Mouse (Mus musculus): ENCODE data around the gene Gm13289.
A peak's percentile ranks its signal among the peaks of the same experiment; 100 is the strongest.
"Not testable (repeated sequence)": the region's sequence is repeated elsewhere in the genome, so short reads cannot be mapped to it uniquely, and the experiment has no call there.

Gm13289 gene

DNA sequence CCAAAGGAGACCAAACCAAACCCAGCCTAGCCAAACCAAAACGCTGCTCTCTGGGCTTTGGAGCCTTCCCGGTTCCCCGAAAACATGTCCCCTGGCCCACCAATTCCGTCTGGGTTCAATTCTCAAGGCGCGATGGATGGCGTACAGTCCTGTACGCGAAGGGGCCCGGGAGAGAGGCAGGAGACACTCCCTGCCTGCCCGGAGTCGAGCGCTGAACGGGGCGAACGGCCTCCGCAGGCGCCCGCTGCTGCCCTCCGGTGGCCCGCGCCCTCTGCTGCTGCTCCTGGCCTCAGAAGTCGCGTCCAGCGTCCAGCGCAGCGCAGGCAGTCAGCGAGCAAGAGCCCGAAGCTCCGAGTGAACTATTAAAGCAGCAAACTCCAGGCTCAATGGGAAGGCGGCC is 5.6 kb downstream of the Gm13289 start:
- DNase-seq (ENCODE audit: low read depth) = not testable (repeated sequence)

DNA sequence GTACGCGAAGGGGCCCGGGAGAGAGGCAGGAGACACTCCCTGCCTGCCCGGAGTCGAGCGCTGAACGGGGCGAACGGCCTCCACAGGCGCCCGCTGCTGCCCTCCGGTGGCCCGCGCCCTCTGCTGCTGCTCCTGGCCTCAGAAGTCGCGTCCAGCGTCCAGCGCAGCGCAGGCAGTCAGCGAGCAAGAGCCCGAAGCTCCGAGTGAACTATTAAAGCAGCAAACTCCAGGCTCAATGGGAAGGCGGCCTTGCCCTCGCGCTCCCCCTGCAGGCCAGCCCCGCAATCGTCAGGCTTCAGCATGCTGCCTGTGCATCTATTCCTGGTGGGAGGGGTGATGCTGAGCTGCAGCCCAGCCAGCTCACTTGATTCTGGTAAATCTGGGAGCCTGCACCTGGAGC is 8.7 kb downstream of the Gm13289 start, which contains the start of gene Gm13276:
Gene Gm13276, plus strand, starts transcription at position 301 of the 400 bp plus-strand sequence.
- not testable (repeated sequence) for DNase-seq (ENCODE audit: low read depth)

DNA sequence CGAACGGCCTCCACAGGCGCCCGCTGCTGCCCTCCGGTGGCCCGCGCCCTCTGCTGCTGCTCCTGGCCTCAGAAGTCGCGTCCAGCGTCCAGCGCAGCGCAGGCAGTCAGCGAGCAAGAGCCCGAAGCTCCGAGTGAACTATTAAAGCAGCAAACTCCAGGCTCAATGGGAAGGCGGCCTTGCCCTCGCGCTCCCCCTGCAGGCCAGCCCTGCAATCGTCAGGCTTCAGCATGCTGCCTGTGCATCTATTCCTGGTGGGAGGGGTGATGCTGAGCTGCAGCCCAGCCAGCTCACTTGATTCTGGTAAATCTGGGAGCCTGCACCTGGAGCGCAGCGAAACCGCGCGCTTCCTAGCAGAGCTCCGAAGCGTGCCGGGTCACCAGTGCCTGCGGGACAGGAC is 11.7 kb downstream of the Gm13289 start, which contains the start of gene Gm13277:
Gene Gm13277, plus strand, starts transcription at position 231 of the 400 bp plus-strand sequence.
- not testable (repeated sequence) for DNase-seq (ENCODE audit: low read depth)

DNA sequence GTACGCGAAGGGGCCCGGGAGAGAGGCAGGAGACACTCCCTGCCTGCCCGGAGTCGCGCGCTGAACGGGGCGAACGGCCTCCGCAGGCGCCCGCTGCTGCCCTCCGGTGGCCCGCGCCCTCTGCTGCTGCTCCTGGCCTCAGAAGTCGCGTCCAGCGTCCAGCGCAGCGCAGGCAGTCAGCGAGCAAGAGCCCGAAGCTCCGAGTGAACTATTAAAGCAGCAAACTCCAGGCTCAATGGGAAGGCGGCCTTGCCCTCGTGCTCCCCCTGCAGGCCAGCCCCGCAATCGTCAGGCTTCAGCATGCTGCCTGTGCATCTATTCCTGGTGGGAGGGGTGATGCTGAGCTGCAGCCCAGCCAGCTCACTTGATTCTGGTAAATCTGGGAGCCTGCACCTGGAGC is 14.5 kb downstream of the Gm13289 start, which contains the start of gene Gm13278:
Gene Gm13278, plus strand, starts transcription at position 301 of the 400 bp plus-strand sequence.
- DNase-seq (ENCODE audit: low read depth) = not testable (repeated sequence)

DNA sequence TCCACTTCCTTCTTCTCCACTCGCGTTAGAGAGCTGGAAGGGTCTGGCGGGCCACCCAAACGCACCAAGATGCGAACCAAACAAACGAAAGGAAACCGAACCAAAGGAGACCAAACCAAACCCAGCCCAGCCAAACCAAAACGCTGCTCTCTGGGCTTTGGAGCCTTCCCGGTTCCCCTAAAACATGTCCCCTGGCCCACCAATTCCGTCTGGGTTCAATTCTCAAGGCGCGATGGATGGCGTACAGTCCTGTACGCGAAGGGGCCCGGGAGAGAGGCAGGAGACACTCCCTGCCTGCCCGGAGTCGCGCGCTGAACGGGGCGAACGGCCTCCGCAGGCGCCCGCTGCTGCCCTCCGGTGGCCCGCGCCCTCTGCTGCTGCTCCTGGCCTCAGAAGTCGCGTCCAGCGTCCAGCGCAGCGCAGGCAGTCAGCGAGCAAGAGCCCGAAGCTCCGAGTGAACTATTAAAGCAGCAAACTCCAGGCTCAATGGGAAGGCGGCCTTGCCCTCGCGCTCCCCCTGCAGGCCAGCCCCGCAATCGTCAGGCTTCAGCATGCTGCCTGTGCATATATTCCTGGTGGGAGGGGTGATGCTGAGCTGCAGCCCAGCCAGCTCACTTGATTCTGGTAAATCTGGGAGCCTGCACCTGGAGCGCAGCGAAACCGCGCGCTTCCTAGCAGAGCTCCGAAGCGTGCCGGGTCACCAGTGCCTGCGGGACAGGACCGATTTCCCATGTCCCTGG is 17.4 kb downstream of the Gm13289 start, which contains the start of gene Gm13275:
Gene Gm13275, plus strand, starts transcription at position 552 of the 740 bp plus-strand sequence.
- DNase-seq (ENCODE audit: low read depth) = not testable (repeated sequence)

DNA sequence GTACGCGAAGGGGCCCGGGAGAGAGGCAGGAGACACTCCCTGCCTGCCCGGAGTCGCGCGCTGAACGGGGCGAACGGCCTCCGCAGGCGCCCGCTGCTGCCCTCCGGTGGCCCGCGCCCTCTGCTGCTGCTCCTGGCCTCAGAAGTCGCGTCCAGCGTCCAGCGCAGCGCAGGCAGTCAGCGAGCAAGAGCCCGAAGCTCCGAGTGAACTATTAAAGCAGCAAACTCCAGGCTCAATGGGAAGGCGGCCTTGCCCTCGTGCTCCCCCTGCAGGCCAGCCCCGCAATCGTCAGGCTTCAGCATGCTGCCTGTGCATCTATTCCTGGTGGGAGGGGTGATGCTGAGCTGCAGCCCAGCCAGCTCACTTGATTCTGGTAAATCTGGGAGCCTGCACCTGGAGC is 20.4 kb downstream of the Gm13289 start, which contains the start of gene Gm13279:
Gene Gm13279, plus strand, starts transcription at position 301 of the 400 bp plus-strand sequence.
- DNase-seq (ENCODE audit: low read depth) = not testable (repeated sequence)

DNA sequence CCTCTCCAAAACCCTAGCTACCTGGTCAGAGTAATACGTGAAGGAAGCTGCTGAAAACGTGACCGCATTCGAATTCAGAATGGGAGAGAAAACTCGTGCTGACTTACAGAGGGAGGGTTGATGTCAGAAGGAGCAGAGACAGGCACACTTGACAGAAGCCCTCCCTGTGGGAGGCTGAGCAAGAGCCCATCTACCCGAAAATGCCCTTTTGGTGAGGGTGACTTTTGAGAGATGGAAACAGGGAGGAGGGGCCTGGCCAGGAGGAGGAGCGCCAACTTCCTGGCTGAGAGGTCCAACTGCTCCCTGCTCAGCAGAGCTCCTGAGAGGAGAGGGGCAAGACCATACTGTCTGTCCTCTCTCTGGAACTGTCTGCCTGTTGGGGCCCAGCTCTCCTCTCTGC is 22.6 kb downstream of the Gm13289 start, which contains the start of gene Gm13285:
Gene Gm13285, plus strand, starts transcription at position 301 of the 400 bp plus-strand sequence.
- DNase-seq (ENCODE audit: low read depth) = not testable (repeated sequence)

DNA sequence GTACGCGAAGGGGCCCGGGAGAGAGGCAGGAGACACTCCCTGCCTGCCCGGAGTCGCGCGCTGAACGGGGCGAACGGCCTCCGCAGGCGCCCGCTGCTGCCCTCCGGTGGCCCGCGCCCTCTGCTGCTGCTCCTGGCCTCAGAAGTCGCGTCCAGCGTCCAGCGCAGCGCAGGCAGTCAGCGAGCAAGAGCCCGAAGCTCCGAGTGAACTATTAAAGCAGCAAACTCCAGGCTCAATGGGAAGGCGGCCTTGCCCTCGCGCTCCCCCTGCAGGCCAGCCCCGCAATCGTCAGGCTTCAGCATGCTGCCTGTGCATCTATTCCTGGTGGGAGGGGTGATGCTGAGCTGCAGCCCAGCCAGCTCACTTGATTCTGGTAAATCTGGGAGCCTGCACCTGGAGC is 26.2 kb downstream of the Gm13289 start, which contains the start of gene Gm13287:
Gene Gm13287, plus strand, starts transcription at position 301 of the 400 bp plus-strand sequence.
- not testable (repeated sequence) for DNase-seq (ENCODE audit: low read depth)

DNA sequence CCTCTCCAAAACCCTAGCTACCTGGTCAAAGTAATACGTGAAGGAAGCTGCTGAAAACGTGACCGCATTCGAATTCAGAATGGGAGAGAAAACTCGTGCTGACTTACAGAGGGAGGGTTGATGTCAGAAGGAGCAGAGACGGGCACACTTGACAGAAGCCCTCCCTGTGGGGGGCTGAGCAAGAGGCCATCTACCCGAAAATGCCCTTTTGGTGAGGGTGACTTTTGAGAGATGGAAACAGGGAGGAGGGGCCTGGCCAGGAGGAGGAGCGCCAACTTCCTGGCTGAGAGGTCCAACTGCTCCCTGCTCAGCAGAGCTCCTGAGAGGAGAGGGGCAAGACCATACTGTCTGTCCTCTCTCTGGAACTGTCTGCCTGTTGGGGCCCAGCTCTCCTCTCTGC is 28.5 kb downstream of the Gm13289 start, which contains the start of gene Gm13288:
Gene Gm13288, plus strand, starts transcription at position 301 of the 400 bp plus-strand sequence.
- DNase-seq (ENCODE audit: low read depth) = not testable (repeated sequence)

DNA sequence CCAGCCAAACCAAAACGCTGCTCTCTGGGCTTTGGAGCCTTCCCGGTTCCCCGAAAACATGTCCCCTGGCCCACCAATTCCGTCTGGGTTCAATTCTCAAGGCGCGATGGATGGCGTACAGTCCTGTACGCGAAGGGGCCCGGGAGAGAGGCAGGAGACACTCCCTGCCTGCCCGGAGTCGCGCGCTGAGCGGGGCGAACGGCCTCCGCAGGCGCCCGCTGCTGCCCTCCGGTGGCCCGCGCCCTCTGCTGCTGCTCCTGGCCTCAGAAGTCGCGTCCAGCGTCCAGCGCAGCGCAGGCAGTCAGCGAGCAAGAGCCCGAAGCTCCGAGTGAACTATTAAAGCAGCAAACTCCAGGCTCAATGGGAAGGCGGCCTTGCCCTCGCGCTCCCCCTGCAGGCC is 29.0 kb downstream of the Gm13289 start:
- DNase-seq (ENCODE audit: low read depth) = not testable (repeated sequence)

DNA sequence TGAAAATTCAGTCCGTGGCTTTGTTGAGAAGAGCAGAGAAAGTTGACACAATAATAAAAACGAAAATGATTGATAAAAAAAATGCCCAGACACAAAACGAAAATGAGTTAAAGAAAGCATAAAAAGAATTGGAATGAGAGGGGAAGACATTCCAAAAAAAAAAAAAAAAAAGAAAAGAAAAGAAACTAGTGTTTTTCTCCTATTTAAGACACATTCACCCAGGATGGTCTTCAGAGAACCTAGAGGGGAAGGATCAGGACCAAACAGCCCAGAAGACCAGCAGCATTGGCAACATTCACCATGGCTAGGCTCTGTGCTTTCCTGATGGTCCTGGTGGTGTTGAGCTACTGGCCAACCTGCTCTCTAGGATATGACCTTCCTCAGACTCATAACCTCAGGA is 39.2 kb downstream of the Gm13289 start, which contains the start of gene Ifna7:
Gene Ifna7, plus strand, starts transcription at position 301 of the 400 bp plus-strand sequence.
- DNase-seq (ENCODE audit: low read depth) = no peak

DNA sequence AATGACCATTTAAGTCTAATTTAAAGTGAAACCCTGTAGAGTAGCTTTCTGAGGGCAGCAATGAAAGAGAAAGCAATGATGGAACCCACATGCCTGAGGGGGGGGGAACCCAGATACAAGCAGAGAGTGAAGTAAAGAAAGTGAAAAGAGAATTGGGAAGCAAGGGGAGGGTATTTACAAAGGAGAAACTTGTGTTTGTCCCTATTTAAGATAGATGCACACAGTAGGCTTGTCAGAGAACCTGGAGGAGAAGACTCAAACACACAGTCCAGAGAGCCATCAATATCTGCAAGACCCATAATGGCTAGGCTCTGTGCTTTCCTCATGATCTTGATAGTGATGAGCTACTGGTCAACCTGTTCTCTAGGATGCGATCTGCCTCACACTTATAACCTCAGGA is 42.9 kb downstream of the Gm13289 start, which contains the start of gene Ifna11:
Gene Ifna11, plus strand, starts transcription at position 301 of the 400 bp plus-strand sequence.
- DNase-seq (ENCODE audit: low read depth) = no peak

DNA sequence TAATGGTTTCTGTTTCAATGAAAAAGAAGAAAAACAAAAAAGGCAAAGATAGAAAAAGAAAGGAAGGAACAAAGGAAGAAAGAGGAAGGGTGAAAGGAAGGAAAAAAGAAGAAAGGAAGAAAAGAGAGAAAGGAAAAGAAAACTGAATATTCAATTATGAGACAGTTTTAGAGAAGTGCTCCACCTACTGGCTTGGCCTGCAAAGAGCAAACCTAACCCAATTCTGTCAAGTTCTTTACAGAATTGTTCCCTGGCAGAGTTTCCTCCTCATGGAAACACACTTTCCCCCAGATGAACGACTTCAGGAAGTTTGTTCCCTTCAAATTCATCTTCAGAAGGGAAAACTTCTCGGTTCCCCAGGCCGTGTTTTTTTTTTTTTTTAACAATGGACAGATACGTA is 46.3 kb downstream of the Gm13289 start:
- peak; percentile 65 for DNase-seq (ENCODE audit: low read depth)

Data from NIH3T3 (cell line).